Mouse (Mus musculus) urinary bladder, adult 2 months (tissue): ENCODE results near the gene Teddm1b. TPM values are rescaled to one million over a fixed set of nuclear protein-coding genes. Genes with fewer than 3 reads are reported as not detected.

Source experiments
- DNase-seq: peaks from one replicate; pipeline ENCODE4 v3.0.0; 2022; ENCODE audit warnings: low spot score
- polyA plus RNA-seq: library from polyadenylated mRNA; depleted of rRNA; stranded (reverse); fragments of >200 nt; gene quantifications from 2 replicates; pipeline ENCODE4 v1.2.3, GENCODE M21; 2012; rRNA removed

Gene Teddm1b
- polyA plus RNA-seq, 1 experiment = not detected

DNA sequence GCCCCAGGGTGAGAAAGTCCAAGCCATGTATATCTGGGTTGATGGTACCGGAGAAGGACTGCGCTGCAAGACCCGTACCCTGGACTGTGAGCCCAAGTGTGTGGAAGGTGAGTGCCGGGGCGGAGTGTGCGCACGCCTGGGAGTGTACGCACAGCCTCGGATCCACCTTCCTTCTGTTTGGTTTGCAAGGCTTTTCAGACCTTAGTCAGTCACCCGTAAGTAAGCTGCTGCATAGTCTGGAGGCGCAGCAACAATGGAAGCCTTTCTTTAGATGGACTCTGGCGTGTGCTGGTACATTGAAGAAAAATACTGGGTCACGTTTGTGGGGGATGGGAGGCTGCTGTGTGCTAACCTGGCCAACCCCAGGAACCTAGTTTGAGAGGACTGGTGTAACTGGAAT is 28.9 kb downstream of the Teddm1b start:
- DNase-seq = no peak

- no peak for DNase-seq
These were observed 30.1 kb downstream of the Teddm1b start for GRCm38 (mm10) chr1:153904236-153904635.

GRCm38 (mm10) chr1:153905884-153906283 is 31.7 kb downstream of the Teddm1b start:
- no peak for DNase-seq

GRCm38 (mm10) chr1:153908208-153908607 is 34.1 kb downstream of the Teddm1b start:
- no peak for DNase-seq

- no peak for DNase-seq
These were observed 34.6 kb downstream of the Teddm1b start for GRCm38 (mm10) chr1:153908741-153909140.

DNA sequence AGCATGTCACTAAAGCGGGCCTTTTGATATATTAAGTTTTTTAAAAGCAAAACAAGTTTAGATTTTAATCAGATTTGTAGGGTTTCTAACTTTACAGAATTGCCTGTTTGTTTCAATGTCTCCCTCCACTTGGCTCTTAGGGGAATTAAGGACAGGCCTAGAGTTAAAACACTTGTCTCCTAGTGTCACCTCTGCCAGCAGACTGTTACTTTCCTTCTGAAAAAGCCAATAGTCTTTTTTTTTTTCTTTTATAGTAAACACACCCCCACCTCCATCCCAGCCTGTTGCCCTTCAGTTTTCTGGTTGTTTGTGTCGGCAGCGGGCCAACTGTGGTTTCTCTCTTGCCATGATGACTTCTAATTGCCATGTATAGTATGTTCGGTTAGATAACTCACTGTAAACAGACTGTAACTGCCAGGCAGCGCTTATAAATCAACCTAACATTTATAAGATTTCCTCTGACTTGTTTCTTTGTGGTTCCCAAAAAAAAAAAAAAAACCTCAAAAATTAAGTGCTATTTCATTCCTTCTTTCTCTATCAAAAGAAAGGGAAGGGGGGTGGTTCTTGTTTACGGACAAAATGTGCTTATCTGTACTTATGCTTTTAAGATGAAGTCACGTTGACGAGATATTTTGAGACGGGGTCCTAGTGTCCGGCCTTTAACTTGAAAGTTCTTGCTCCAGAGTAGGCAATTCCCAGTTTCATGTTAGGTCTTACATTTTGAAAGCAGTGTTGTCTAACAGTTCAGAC is 35.2 kb downstream of the Teddm1b start:
- DNase-seq = no peak

GRCm38 (mm10) chr1:153909963-153910291 is 35.8 kb downstream of the Teddm1b start:
- DNase-seq = no peak

- DNase-seq = no peak
These were observed 36.3 kb downstream of the Teddm1b start for GRCm38 (mm10) chr1:153910423-153910822.

- DNase-seq = no peak
These were observed 37.2 kb downstream of the Teddm1b start for GRCm38 (mm10) chr1:153911276-153911795.

DNA sequence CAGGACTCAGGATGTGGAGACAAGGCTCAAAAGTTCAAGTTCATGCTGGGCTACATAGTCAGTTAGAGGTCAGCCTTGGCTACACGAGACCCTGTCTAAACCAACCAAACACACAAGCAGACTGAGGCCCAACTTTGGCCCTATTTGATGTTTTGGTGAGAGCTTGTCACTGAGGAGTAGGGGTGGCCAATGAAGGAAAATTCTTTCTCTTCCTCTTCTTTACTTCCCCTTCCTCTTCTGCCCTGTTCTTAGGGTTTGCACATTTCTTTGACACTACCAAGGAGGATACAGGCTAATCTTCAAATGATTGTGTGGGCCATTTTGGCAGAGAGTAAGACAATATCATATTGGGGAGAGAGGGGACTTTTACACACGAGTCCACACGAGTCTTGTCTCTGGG is 39.7 kb downstream of the Teddm1b start:
- no peak for DNase-seq

DNA sequence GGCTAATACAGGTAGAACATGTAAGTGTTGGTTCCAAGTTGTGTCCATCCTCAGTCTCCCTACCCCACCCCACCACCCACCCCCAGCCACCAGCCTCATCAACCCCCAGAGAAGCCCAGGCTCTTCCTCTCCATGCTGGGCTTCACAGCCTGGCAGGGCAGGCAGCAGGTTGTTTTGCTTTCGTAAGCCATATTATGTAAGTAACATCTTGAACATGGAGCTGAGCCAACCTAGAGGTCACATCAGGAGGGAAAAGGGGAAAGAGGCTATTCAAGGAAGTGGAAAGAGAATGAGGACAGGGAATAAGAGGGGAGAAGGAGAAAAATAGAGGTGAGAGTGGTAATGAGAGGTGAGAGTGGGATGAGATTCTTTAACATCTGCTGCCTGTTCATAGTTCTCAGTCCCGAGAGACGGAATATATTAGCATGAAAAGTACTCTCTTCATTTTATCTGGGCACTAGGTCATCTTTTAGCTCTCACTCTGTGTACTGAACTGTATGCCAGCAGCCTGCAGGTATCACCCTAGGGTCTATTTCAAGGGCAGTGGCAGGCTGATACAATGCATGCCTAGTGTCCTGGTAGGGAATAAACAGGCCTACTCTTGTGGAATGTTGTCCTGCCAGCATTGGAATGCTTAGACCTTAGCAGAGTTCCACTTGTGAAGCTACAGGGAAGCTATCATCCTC is 44.5 kb downstream of the Teddm1b start:
- DNase-seq = no peak

GRCm38 (mm10) chr1:153921642-153922041 is 47.5 kb downstream of the Teddm1b start:
- DNase-seq = no peak

GRCm38 (mm10) chr1:153922571-153923021 is 48.5 kb downstream of the Teddm1b start:
- DNase-seq = no peak

DNA sequence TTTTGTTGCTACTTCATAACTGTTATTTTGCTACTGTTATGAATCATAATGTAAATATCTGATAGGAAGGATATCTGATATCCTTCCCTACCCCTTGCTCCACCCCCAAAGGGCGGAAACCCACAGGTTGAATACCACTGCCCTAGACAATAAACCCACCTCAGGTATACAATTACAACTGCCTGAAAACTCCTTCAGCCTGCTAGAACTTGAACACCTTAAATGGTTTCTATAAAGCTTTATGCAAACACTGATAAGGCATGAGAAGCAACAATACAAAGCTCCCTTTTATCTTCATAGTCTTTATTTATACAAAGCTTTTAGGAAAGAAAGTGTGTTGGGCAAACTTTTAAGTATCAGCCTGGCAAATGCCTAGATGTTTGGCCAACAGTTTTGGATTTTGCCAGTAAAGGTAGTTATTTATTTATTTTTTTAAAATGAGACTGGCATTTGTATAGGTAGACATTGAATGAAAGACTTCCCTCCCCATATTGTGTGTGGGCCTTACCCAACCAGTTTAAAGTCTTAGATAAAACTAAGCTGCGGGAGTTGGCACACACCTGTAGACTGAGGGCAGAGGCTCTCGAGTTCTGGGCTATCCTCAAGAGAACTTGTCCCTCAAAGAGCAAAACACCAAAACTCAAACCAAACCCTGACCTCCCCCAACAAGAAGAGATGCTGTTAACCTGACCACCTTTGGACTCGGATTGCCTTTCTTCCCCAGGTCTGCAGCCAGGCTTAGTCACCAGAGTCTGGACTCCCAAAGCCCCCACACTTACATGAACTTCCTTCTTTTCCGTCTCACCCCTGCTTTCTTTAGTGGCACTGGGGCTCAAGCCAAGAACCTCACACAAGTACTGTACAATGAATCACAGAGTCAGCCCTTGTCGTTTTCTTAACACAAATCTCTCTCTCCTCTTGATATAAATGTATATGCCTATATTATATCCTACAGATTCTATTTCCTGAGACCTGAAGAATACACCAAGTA is 50.5 kb downstream of the Teddm1b start:
- DNase-seq = no peak

Other genes with a start within 250 kb of the Teddm1b start
- gene Rgs8, start 221.3 kb upstream of the Teddm1b start, polyA plus RNA-seq = 0.03 TPM in 1 of 2 replicates, not detected in the other
- 2.4 and 2.5 TPM in 2 replicates for gene Rgs16, start 134.0 kb upstream of the Teddm1b start, polyA plus RNA-seq
- gene Rnasel, start 124.9 kb upstream of the Teddm1b start, polyA plus RNA-seq = 15.7 and 20.8 TPM in 2 replicates
- gene Rgsl1, start 30.2 kb upstream of the Teddm1b start, polyA plus RNA-seq = 0.72 and 0.80 TPM in 2 replicates
- gene Teddm1a, start 17.4 kb downstream of the Teddm1b start, polyA plus RNA-seq = not detected in 2 replicates
- gene Glul, start 25.6 kb downstream of the Teddm1b start, polyA plus RNA-seq = 244 and 313 TPM in 2 replicates
- gene Teddm2, start 25.9 kb downstream of the Teddm1b start, polyA plus RNA-seq = 0.77 and 1.1 TPM in 2 replicates